Mouse (Mus musculus): Measurements from ENCODE around the gene Pdhb. TPM values are rescaled to one million over a fixed set of nuclear protein-coding genes. Genes with fewer than 3 reads are reported as not detected.
A peak's percentile ranks its signal among the peaks of the same experiment; 100 is the strongest.

Pdhb gene
- total and polyA plus RNA-seq, 3 experiments: 109 to 140 TPM; not detected in 1

DNA sequence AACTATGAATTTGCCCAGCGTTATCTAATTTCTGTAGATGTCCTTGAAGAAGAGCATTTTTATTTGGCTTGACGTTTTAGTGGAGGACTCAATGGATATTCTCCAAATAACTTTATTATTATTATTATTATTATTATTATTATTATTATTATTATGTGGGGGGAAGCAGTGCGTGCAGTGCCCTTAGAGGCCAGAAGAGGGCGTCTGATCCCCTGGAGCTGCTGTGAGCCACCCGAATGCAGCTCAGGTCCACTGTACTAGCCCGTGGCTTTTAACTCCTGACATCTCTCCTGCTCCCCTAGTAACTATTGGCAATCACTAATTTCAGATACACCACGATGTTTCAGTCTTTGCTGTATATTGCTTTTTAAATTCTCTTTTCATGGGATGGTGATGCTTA, 47.5 kb upstream of the Pdhb start:
- peak; percentile 47 for DNase-seq (ENCODE audit: low read depth, low spot score)
- H3K9ac ChIP-seq (ENCODE audit: control insufficient read depth, low read depth, low read length, poor library complexity, severe bottlenecking): no peak overlapping the region
- no peak overlapping the region for H3K27ac ChIP-seq (ENCODE audit: control insufficient read depth, low read depth, low read length)
- peaks cover 0 to 16% of the 10 kb centered on the region in 2 experiments; a peak in 2 of 4 replicates for H3K36me3 ChIP-seq (ENCODE audit: control insufficient read depth in 1 of 2, insufficient read depth in 2 of 2, low read length in 2 of 2)
- peaks cover 2 to 5% of the 10 kb centered on the region in 2 experiments; a peak in 2 of 4 replicates for H3K4me1 ChIP-seq (ENCODE audit: control insufficient read depth in 1 of 2, insufficient read depth in 2 of 2, low read length in 2 of 2)
- H3K27me3 ChIP-seq (ENCODE audit: control insufficient read depth in 1 of 2, insufficient read depth in 2 of 2, low read length in 2 of 2): no peaks in the 10 kb centered on the region
- H3K79me2 ChIP-seq (ENCODE audit: control insufficient read depth, insufficient read depth, low read length, poor library complexity): peaks cover 1% of the 10 kb centered on the region; the same call in 1 of the 2 replicates
- no peaks in the 10 kb centered on the region for H3K9me3 ChIP-seq (replicated peaks; ENCODE audit: insufficient read depth, low read length)
- TF ChIP-seq JUND (IDR thresholded peaks at IDR 0.05; ENCODE audit: low read depth, low read length): no peak
- TF ChIP-seq HCFC1 (IDR thresholded peaks at IDR 0.05; ENCODE audit: low read depth, low read length): no peak
- no peak for TF ChIP-seq MEF2A (IDR thresholded peaks at IDR 0.05; ENCODE audit: extremely low read depth, insufficient replicate concordance, low read depth, low read length, poor library complexity, severe bottlenecking)
- TF ChIP-seq SIN3A (IDR thresholded peaks at IDR 0.05; ENCODE audit: low read length): no peak
- TF ChIP-seq CHD1 (IDR thresholded peaks at IDR 0.05; ENCODE audit: low read depth, low read length): no peak
- no peak for TF ChIP-seq ZKSCAN1 (IDR thresholded peaks at IDR 0.05; ENCODE audit: low read depth, low read length)
- no peak for TF ChIP-seq E2F4 (IDR thresholded peaks at IDR 0.05; ENCODE audit: borderline replicate concordance, low read depth, low read length)
- TF ChIP-seq POLR2A (IDR thresholded peaks at IDR 0.05; ENCODE audit: control insufficient read depth in 1 of 2, insufficient read depth in 1 of 2, low read depth in 1 of 2, low read length in 2 of 2, poor library complexity in 1 of 2): no peak
- no peak for TF ChIP-seq MAX (IDR thresholded peaks at IDR 0.05; ENCODE audit: low read length)
- TF ChIP-seq POLR2AphosphoS2 (IDR thresholded peaks at IDR 0.05; ENCODE audit: low read length): no peak
- peak; percentile 53 to 83 (median 66) for TF ChIP-seq CTCF (IDR thresholded peaks at IDR 0.05 in 2 of 3, conservative IDR thresholded peaks at IDR 0.05 in 1 of 3; ENCODE audit: control insufficient read depth in 1 of 3, insufficient read depth in 1 of 3, low read depth in 2 of 3, low read length in 3 of 3, poor library complexity in 1 of 3, severe bottlenecking in 1 of 3)
- TF ChIP-seq RCOR1 (IDR thresholded peaks at IDR 0.05; ENCODE audit: low read depth, low read length): no peak
- no peak for TF ChIP-seq TCF12 (IDR thresholded peaks at IDR 0.05; ENCODE audit: low read depth, low read length)
- TF ChIP-seq SMC3 (IDR thresholded peaks at IDR 0.05; ENCODE audit: low read depth, low read length): peak; percentile 60
- peak; percentile 41 for TF ChIP-seq RAD21 (IDR thresholded peaks at IDR 0.05; ENCODE audit: low read depth, low read length)
- TF ChIP-seq BHLHE40 (IDR thresholded peaks at IDR 0.05; ENCODE audit: borderline replicate concordance, low read depth, low read length): no peak
- TF ChIP-seq MXI1 (IDR thresholded peaks at IDR 0.05; ENCODE audit: low read depth, low read length): no peak
- no peak for TF ChIP-seq MYB (IDR thresholded peaks at IDR 0.05; ENCODE audit: low read depth, low read length)
- TF ChIP-seq NELFE (IDR thresholded peaks at IDR 0.05; ENCODE audit: low read depth, low read length): no peak
- TF ChIP-seq GATA1 (IDR thresholded peaks at IDR 0.05; ENCODE audit: low read depth, low read length): no peak
- TF ChIP-seq MAZ (IDR thresholded peaks at IDR 0.05; ENCODE audit: low read depth, low read length): no peak
- peak; percentile 32 for TF ChIP-seq ZC3H11A (IDR thresholded peaks at IDR 0.05; ENCODE audit: low read depth, low read length)
- no peak for TF ChIP-seq USF2 (IDR thresholded peaks at IDR 0.05; ENCODE audit: borderline replicate concordance in 1 of 2, insufficient read depth in 1 of 2, low read depth in 1 of 2, low read length in 2 of 2)
- TF ChIP-seq ZMIZ1 (IDR thresholded peaks at IDR 0.05; ENCODE audit: low read depth, low read length): no peak
- TF ChIP-seq ELF1 (IDR thresholded peaks at IDR 0.05; ENCODE audit: low read depth, low read length): no peak
- TF ChIP-seq ETS1 (IDR thresholded peaks at IDR 0.05; ENCODE audit: low read depth, low read length): no peak
- no peak for TF ChIP-seq ZNF384 (IDR thresholded peaks at IDR 0.05; ENCODE audit: low read depth, low read length)
- no peak for TF ChIP-seq EP300 (IDR thresholded peaks at IDR 0.05; ENCODE audit: low read depth in 1 of 2, low read length in 2 of 2)
- no peak overlapping the region for H3K4me3 ChIP-seq (ENCODE audit: control insufficient read depth in 1 of 2, insufficient read depth in 1 of 2, low read depth in 2 of 2, low read length in 2 of 2)

Data from MEL (cell line).